Mouse (Mus musculus) C2C12 (cell line): ENCODE measurements around the gene Fchsd2.

Experiments
- CEBPB ChIP-seq: IDR thresholded peaks from one replicate; pipeline ENCODE4 v1.6.1; 2011; ENCODE audit warnings: low read depth, mild to moderate bottlenecking, control low read depth, moderate library complexity
- CTCF ChIP-seq: IDR thresholded peaks from one replicate; pipeline ENCODE4 v1.5.1; 2011; ENCODE audit not compliant: control insufficient read depth, insufficient read depth, insufficient read length
- MAX ChIP-seq: IDR thresholded peaks from one replicate; pipeline ENCODE4 v1.6.1; 2011; ENCODE audit warnings: mild to moderate bottlenecking, control low read depth
- MYOD1 ChIP-seq: IDR thresholded peaks from one replicate; pipeline ENCODE4 v1.6.1; 2011; ENCODE audit warnings: low read depth; ENCODE audit not compliant: control insufficient read depth, insufficient read length
- MYOG ChIP-seq: IDR thresholded peaks from one replicate; pipeline ENCODE4 v1.6.1; 2011; ENCODE audit not compliant: control insufficient read depth, insufficient read length; ENCODE audit errors: extremely low read depth
- USF1 ChIP-seq: IDR thresholded peaks from one replicate; pipeline ENCODE4 v1.6.1; 2011; ENCODE audit warnings: low read depth, mild to moderate bottlenecking, control low read depth, moderate library complexity

DNA sequence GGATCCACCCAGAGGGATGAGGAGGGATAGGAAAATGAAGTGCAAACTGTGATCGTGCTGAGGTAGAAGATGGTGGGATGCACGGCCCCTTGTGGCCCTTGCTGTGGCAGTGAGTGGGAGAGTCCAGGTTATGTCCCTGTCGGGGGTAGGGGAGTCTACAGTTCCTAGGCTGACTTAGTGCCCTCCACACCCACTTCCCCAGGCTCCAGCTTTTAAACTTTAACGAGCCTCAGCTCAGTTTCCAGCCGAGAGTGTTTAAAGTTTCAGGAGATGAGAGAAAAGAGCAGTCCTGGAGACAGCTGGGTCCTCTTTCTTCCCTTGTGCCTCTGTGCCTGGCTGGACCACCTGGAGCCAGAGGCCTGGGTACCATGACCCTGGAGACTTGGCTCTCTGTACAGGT is 234.6 kb downstream of the Fchsd2 start:
- TF ChIP-seq CTCF: no peak
- no peak for TF ChIP-seq MAX
- TF ChIP-seq USF1: no peak
- no peak for TF ChIP-seq MYOD1
- no peak for TF ChIP-seq MYOG
- no peak for TF ChIP-seq CEBPB
